Mouse (Mus musculus) thymus, postnatal 4 days (tissue): ENCODE data around the gene Zfp316.

Experiments
- DNase-seq: peaks from one replicate; pipeline ENCODE4 v3.0.0; 2021

The Zfp316 gene

GRCm38 (mm10) chr5:143275761-143276160 lies 5.9 kb upstream of the Zfp316 start:
- no peak for DNase-seq

GRCm38 (mm10) chr5:143272540-143273330 lies 2.9 kb upstream of the Zfp316 start:
- DNase-seq: no peak

GRCm38 (mm10) chr5:143272108-143272507 lies 2.3 kb upstream of the Zfp316 start:
- DNase-seq: no peak

DNA sequence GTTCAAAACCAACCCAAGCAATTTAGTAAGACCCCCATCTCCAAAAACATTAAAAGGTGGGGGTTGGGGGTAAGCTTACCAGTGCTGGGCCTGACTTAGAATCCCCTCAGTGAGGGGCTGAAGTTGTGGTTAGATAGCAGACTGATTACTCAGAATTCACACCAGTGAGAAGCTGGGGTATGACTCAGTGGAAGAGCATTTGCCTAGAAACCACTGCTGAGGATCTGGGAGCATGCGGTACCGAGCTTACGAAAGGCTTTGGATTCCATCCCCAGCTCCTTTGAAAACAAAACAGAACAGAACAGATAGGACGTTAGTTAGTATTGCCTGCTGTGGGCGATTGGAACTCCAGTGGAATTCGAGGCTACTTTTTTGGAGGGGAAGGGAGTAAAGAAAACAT lies 1.8 kb upstream of the Zfp316 start:
- DNase-seq: no peak

- no peak for DNase-seq
Measured at GRCm38 (mm10) chr5:143270151-143270519, 313 bp upstream of the Zfp316 start.

GRCm38 (mm10) chr5:143268985-143269362 lies 848 bp downstream of the Zfp316 start:
- DNase-seq: no peak

- no peak for DNase-seq
Measured at GRCm38 (mm10) chr5:143266794-143267193, 3.0 kb downstream of the Zfp316 start.

DNA sequence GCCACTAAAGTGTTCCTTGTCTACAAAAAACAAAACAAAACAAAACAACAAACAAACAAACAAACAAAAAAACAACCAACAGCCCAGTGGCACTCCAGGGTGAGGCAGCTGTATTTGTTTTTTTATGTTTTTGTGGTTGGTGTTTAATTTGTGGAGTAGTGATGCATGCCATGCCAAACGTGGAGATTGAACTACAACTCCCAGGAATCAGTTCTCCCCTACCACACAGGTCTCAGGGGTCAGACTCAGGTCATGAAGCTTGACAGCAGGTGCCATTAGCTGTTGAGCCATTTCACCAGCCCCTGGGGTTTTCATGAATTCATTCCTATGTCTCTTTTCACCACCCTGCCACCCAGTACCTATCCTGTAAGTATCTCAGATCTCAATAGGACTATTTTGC lies 4.4 kb downstream of the Zfp316 start:
- DNase-seq: no peak

DNA sequence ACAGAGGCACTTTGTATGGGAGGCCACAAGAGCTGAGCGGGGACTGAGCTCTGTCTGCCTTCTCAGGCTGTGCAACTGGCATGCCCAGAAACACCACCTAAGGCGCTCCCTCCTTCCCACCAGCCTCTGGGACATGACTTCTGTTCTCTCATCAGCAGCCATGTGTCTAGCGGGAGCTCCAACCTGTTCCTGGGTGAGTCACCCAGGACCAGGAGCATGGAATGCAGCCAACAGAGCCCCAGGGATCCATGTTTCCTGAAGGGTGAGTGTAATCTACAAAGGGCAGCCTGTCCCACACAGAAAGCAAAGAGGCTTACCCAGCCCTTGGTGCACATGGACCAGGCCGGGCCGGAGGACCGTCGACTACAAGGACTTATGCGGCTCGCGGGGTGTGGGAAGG lies 5.1 kb downstream of the Zfp316 start:
- DNase-seq: no peak

- DNase-seq: no peak
Measured at GRCm38 (mm10) chr5:143261636-143262035, 8.2 kb downstream of the Zfp316 start.

DNA sequence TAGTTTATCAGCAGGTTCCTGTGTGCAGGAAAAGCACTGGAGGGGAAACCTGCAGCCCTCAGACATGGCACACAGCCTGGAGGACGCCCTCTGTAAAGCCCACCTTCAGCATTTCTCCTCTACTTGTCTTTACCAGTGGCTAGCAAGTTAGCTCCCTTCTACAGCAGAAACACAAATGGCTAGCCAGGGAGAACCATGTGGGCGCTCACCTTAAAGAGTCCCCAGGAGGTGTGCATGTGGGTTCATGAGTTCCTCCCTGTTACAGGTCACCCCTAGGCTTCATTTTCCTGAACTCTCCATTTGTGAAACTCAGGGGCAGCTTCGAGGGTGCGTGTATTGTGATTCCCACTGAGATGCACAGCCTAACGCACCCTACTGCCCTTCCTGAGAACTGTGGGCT lies 14.0 kb downstream of the Zfp316 start:
- DNase-seq: no peak

DNA sequence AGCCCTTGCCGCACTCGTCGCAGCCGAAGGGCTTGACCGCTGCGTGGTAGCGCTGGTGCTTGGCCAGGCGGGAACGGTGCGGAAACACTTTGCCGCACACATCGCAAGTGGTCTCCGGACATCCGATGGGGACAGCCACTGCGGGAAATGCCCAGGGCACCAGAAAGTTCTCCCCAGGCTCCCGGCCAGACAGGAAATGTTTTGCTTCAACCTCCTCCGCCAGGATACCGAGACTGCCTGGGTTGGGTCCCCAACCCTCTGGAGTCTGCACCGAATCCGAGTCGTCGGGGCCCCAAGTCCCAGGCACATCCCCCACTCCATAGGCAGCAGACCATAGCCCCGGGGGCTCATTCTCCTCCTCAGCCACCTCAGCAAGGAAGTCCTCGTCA lies 14.7 kb downstream of the Zfp316 start:
- no peak for DNase-seq

GRCm38 (mm10) chr5:143254487-143255130 lies 15.2 kb downstream of the Zfp316 start:
- DNase-seq: peak; percentile 21

DNA sequence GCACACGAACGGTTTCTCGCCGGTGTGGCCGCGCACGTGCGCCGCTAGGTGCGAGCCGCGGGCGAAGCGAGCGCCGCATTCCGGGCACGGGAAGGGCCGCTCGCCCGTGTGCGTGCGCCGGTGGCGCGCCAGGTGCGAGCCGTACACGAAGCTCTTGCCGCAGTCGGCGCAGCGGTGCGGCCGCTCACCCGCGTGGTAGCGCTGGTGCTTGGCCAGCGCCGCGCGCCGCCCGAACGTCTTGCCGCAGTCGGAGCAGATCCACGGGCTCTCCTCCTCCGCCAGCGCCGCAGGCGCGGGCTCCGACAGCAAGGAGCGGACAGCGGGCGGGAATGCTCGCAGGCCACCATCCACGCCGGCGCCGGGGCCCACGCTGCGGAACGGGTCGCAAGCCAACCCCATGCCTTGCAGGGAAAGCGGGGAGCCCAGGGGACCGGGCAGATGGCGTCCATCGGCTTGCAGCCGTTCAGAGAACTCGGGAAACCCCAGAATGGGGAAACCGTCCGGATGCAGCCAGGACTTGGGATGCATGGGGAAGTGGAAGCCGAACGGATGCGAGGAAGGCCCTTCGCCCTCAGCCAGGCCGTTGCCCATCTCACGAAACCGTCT lies 15.8 kb downstream of the Zfp316 start:
- DNase-seq: peak; percentile 13

DNA sequence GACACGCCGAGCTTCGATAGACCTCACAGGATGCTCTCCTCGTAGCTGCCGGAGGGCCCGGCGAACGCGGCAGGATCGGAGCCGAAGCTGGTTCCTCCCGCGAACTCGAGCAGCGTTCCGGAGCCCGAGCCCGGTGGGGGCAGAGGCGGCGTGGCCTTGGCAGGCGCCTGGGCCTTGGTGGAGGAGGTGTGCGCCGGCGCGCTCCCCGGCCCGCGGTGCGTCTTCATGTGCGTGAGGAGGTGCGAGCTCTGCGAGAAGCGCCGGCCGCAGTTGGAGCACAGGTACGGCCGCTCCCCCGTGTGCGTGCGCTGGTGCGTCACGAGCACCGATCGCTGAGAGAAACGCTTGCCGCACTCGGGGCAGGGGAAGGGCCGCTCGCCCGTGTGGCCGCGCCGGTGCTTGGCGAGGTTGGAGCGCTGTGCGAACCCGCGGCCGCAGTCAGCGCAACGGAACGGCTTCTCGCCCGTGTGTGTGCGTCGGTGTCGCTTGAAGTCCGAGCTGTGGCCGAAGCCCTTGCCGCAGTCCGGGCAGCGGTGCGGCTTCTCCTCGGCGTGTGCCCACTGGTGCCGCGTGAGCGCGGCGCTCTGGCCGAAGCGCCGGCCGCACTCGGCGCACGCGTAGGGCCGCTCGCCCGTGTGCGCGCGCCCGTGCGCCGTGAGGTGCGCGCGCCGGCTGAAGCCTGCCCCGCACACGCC lies 16.5 kb downstream of the Zfp316 start:
- DNase-seq: peak; percentile 37

DNA sequence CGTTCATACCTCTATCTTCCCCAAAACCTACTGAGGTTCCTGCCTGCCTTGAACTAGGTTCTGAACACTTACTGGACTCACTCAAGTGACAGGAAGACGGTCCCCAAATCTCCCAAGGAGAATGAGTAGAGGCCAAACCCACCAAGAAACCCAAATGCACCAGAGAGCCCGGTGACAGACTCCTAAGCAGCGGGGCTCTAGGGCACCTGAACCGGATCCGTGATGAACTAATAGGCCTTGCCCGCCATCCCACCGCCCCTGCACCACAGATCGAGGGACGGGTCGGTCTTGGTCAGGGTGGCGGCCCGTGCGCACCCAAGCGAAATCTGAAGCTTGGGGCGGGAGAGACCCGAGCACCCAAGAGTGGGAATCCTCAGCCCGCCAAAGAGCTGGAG lies 17.0 kb downstream of the Zfp316 start:
- no peak for DNase-seq

- DNase-seq: no peak
Measured at GRCm38 (mm10) chr5:143252039-143252438, 17.8 kb downstream of the Zfp316 start.

GRCm38 (mm10) chr5:143244926-143245325 lies 24.9 kb downstream of the Zfp316 start:
- DNase-seq: no peak

GRCm38 (mm10) chr5:143236036-143236435 lies 33.8 kb downstream of the Zfp316 start:
- DNase-seq: no peak

- DNase-seq: peak; percentile 92
Measured at GRCm38 (mm10) chr5:143235028-143235693, 34.7 kb downstream of the Zfp316 start, which contains the start of gene Zfp12. Zfp12 (plus strand) TSS chr5:143235163.

GRCm38 (mm10) chr5:143226790-143227189 lies 43.0 kb downstream of the Zfp316 start, which contains the start of gene Spdye4a:
Spdye4a (minus strand) TSS chr5:143226890.
- no peak for DNase-seq

GRCm38 (mm10) chr5:143222287-143222686 lies 47.5 kb downstream of the Zfp316 start:
- no peak for DNase-seq

DNA sequence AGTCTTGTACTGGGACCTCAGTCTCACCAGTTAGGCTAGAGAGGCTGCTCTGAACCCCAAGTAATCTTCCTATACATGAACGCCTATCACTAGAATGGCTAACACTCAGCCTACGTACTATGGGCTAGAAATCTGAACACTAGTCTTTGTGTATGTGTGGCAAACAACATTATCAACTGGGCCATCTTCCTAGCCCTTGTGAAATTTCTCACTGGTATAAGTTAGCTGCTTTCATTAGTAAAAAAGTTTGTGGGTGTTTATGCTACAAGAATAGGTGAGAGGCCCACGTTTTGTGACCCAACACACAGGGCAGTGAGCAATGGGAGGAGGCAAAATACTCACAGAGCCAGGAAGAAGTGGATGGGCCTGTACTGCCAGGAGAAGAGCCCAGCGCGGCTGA lies 48.8 kb downstream of the Zfp316 start:
- DNase-seq: no peak
